Mouse (Mus musculus) ovary, adult 18-20 months (tissue): ENCODE data around the gene Spryd4.
"Not testable (repeated sequence)": the region's sequence is repeated elsewhere in the genome, so short reads cannot be mapped to it uniquely, and the experiment has no call there.

ENCODE experiments used
- DNase-seq: peaks from one replicate; pipeline ENCODE4 v3.0.0; 2022; ENCODE audit warnings: low spot score, mixed read lengths

Gene Spryd4

GRCm38 (mm10) chr10:128185959-128186358, 25.6 kb downstream of the Spryd4 start:
- DNase-seq, result peak; percentile 53

GRCm38 (mm10) chr10:128185277-128185940, 26.2 kb downstream of the Spryd4 start:
- DNase-seq, result no peak

- DNase-seq, result no peak
Observed at GRCm38 (mm10) chr10:128184296-128184695, 27.3 kb downstream of the Spryd4 start.

- DNase-seq, result no peak
Observed at GRCm38 (mm10) chr10:128179989-128180388, 31.6 kb downstream of the Spryd4 start, which contains the start of gene Rbms2. TSS of gene Rbms2 (minus strand) at chr10:128180297.

GRCm38 (mm10) chr10:128177316-128177715, 34.3 kb downstream of the Spryd4 start:
- no peak for DNase-seq

- peak; percentile 65 for DNase-seq
Observed at GRCm38 (mm10) chr10:128175996-128176755, 35.4 kb downstream of the Spryd4 start.

- no peak for DNase-seq
Observed at GRCm38 (mm10) chr10:128175302-128175701, 36.3 kb downstream of the Spryd4 start.

- not testable (repeated sequence) for DNase-seq
Observed at GRCm38 (mm10) chr10:128171348-128171747, 40.3 kb downstream of the Spryd4 start.

GRCm38 (mm10) chr10:128167091-128167490, 44.5 kb downstream of the Spryd4 start:
- no peak for DNase-seq

- not testable (repeated sequence) for DNase-seq
Observed at GRCm38 (mm10) chr10:128165726-128166125, 45.9 kb downstream of the Spryd4 start.
